Mouse (Mus musculus): ENCODE measurements around the gene Il12a. TPM values are rescaled to one million over a fixed set of nuclear protein-coding genes. Genes with fewer than 3 reads are reported as not detected.
"Not testable (repeated sequence)": the region's sequence is repeated elsewhere in the genome, so short reads cannot be mapped to it uniquely, and the experiment has no call there.

Gene Il12a
- polyA plus RNA-seq, 2 experiments: 0.19 TPM; not detected in 1

DNA sequence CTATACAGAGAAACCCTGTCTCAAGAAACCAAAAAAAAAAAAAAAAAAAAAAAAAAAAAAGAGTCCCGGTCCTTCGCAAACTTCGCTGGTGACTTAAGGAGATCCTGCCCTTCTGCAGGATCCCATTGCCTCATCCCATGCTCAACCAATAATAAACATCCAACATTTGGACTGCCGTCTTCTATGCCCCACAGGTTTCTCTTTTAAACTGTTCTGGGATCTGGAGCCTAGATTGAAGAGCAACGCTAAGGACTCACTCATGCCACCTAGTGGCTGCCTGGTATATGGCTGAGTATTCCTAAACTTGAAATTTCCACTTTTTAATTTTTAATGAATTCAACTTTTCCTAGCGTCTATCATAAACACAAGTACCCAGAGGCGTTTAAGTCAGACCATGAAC, 23.1 kb downstream of the Il12a start:
- no peaks in the 10 kb centered on the region for H3K4me1 ChIP-seq (ENCODE audit: control insufficient read depth, insufficient read depth, low read length)
- ATAC-seq (ENCODE audit: low FRiP score, low read depth) (no peak), DNase-seq (ENCODE audit: low spot score) (peak; percentile 84)
- H3K27me3 ChIP-seq (ENCODE audit: control insufficient read depth, insufficient read depth, low read length): no peaks in the 10 kb centered on the region
- no peak for TF ChIP-seq POLR2A (IDR thresholded peaks at IDR 0.05; ENCODE audit: borderline replicate concordance, extremely low read depth, insufficient read depth, insufficient read length)
- no peaks in the 10 kb centered on the region for H3K9me3 ChIP-seq (ENCODE audit: control insufficient read depth, low read length)
- no peak overlapping the region; the same call in 1 of the 2 replicates for H3K4me2 ChIP-seq (replicated peaks; ENCODE audit: low read depth, low read length, severe bottlenecking)
- no peak overlapping the region for H3K27ac ChIP-seq (replicated peaks; ENCODE audit: low read depth, low read length)
- 4% methylated on average over 7 of the region's 7 CpGs for WGBS
- no peak overlapping the region for H3K4me3 ChIP-seq (replicated peaks; ENCODE audit: low read length)
- no peaks in the 10 kb centered on the region for H3K36me3 ChIP-seq (ENCODE audit: control insufficient read depth, insufficient read depth, low read length)
- H3K9ac ChIP-seq (ENCODE audit: low read depth, low read length, severe bottlenecking): no peak overlapping the region

DNA sequence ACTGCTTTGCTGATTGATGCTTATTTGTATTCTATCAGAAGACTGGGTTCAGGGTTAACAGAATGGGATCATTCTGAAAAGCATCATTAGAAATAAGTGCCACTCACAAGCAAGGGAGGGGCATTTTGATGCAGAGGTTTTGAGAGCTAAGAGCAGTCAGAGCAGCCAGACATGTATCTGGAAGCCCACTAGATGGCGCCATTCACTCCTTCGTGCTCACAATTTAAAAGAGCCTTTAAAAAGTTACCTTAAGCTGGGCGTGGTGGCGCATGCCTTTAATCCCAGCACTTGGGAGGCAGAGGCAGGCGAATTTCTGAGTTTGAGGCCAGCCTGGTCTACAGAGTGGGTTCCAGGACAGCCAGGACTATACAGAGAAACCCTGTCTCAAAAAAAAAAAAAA, 26.9 kb downstream of the Il12a start:
- peak; percentile 61 for DNase-seq (ENCODE audit: low spot score)
- not testable (repeated sequence) for H3K9ac ChIP-seq (ENCODE audit: low read depth, low read length, severe bottlenecking); H3K36me3 ChIP-seq (ENCODE audit: control insufficient read depth, insufficient read depth, low read length); H3K4me3 ChIP-seq (replicated peaks; ENCODE audit: low read length); H3K27ac ChIP-seq (replicated peaks; ENCODE audit: low read depth, low read length); H3K27me3 ChIP-seq (ENCODE audit: control insufficient read depth, insufficient read depth, low read length); H3K4me1 ChIP-seq (ENCODE audit: control insufficient read depth, insufficient read depth, low read length); H3K9me3 ChIP-seq (ENCODE audit: control insufficient read depth, low read length); ATAC-seq (ENCODE audit: low FRiP score, low read depth); H3K4me2 ChIP-seq (replicated peaks; ENCODE audit: low read depth, low read length, severe bottlenecking)
- WGBS: 39% methylated on average over 5 of the region's 5 CpGs

DNA sequence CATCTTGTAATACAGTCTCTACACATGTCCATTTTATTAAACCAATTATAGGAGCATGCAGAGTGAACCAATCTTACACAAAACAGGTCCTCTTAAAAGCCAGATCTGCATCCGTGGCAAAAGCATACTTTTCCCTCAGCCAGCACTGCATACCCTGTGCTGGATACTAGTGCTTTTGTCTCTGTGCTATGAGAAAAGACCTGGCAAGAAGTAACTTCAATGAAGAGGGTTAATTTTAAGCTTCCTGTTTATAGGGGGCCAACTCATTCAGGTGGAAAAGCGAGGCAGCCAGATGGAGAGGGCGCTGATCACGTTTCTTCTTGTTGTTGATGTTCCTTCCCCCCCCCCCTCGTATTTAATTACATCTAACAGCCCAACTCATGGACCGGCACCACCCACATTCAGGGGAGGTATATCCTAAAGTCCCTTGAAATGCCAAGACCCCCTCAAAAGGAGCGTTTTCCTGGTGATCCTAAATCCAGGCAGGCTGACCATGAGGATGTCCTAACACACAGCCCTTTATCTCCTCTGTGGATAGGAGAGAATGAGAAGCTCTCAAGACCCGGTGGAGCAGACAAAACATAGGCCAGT, 28.9 kb downstream of the Il12a start:
- no peak for TF ChIP-seq POLR2A (IDR thresholded peaks at IDR 0.05; ENCODE audit: borderline replicate concordance, extremely low read depth, insufficient read depth, insufficient read length)
- Histone ChIP-seq H3K36me3 (ENCODE audit: control insufficient read depth, insufficient read depth, low read length) (no peaks in the 10 kb centered on the region), H3K9ac (ENCODE audit: low read depth, low read length, severe bottlenecking) (no peak overlapping the region), H3K27me3 (ENCODE audit: control insufficient read depth, insufficient read depth, low read length) (no peaks in the 10 kb centered on the region), H3K4me2 (replicated peaks; ENCODE audit: low read depth, low read length, severe bottlenecking) (no peak overlapping the region), H3K4me3 (replicated peaks; ENCODE audit: low read length) (no peak overlapping the region), H3K27ac (replicated peaks; ENCODE audit: low read depth, low read length) (no peak overlapping the region), H3K4me1 (ENCODE audit: control insufficient read depth, insufficient read depth, low read length) (no peaks in the 10 kb centered on the region), H3K9me3 (ENCODE audit: control insufficient read depth, low read length) (no peaks in the 10 kb centered on the region)
- DNase-seq (ENCODE audit: low spot score): no peak
- WGBS: 48% methylated on average over 8 of the region's 8 CpGs
- no peak for ATAC-seq (ENCODE audit: low FRiP score, low read depth)

DNA sequence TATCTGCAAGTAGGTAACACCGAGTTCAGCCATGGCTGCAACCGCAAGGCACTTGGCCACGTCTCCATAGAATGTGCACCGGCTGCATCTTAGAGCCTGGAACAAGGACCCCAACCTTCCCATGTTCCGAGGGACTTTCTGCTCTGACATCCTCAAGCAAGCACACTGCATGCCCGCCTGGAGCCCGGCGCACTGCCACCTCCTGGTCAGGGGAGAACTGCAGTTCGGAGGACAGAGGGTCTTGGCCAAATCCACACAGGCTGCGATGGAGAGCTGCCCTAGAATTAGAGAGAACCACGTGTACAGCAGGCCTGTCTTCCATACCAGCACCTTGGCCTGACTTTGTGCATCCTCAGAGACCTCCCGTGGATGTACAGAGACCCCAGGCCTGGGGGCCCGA, 29.8 kb downstream of the Il12a start:
- TF ChIP-seq POLR2A (IDR thresholded peaks at IDR 0.05; ENCODE audit: borderline replicate concordance, extremely low read depth, insufficient read depth, insufficient read length): no peak
- Histone ChIP-seq H3K4me3 (replicated peaks; ENCODE audit: low read length) (no peak overlapping the region), H3K4me1 (ENCODE audit: control insufficient read depth, insufficient read depth, low read length) (no peaks in the 10 kb centered on the region), H3K27ac (replicated peaks; ENCODE audit: low read depth, low read length) (no peak overlapping the region), H3K9ac (ENCODE audit: low read depth, low read length, severe bottlenecking) (no peak overlapping the region), H3K27me3 (ENCODE audit: control insufficient read depth, insufficient read depth, low read length) (no peaks in the 10 kb centered on the region), H3K4me2 (replicated peaks; ENCODE audit: low read depth, low read length, severe bottlenecking) (no peak overlapping the region), H3K9me3 (ENCODE audit: control insufficient read depth, low read length) (no peaks in the 10 kb centered on the region), H3K36me3 (ENCODE audit: control insufficient read depth, insufficient read depth, low read length) (no peaks in the 10 kb centered on the region)
- ATAC-seq (ENCODE audit: low FRiP score, low read depth) (peak; percentile 30; the same call in 1 of the 2 replicates), DNase-seq (ENCODE audit: low spot score) (no peak)
- 37% methylated on average over 13 of the region's 13 CpGs for WGBS

DNA sequence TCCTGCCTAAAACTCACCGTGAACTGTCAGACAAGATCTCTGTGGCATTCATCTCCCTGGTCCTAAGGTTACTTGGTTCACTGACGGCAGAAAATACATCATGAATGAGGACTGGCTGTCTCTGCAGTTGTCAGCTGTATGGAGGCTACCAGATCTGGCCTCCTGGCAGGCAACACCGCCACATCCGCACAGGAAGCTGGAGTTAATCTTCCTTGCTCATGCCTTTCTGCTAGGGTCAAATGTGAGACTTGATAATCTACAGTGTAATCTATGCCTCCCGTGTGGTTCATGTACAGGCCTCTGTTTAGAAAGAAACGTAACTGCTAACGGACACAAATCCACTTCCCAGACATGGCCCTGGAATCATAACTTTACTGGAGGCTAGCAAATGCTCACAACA, 51.5 kb downstream of the Il12a start:
- TF ChIP-seq POLR2A (IDR thresholded peaks at IDR 0.05; ENCODE audit: borderline replicate concordance, extremely low read depth, insufficient read depth, insufficient read length): no peak
- 67% methylated on average over 7 of the region's 7 CpGs for WGBS

More for the DNA sequence above, 51.5 kb downstream of the Il12a start:
- no peak overlapping the region for H3K4me2 ChIP-seq (replicated peaks; ENCODE audit: low read depth, low read length, severe bottlenecking)
- no peaks in the 10 kb centered on the region for H3K27me3 ChIP-seq (ENCODE audit: control insufficient read depth, insufficient read depth, low read length)
- H3K9ac ChIP-seq (ENCODE audit: low read depth, low read length, severe bottlenecking): no peak overlapping the region
- DNase-seq (ENCODE audit: low spot score) (no peak), ATAC-seq (ENCODE audit: low FRiP score, low read depth) (no peak)
- no peaks in the 10 kb centered on the region for H3K36me3 ChIP-seq (ENCODE audit: control insufficient read depth, insufficient read depth, low read length)
- H3K9me3 ChIP-seq (ENCODE audit: control insufficient read depth, low read length): no peaks in the 10 kb centered on the region
- no peak overlapping the region for H3K27ac ChIP-seq (replicated peaks; ENCODE audit: low read depth, low read length)
- H3K4me1 ChIP-seq (ENCODE audit: control insufficient read depth, insufficient read depth, low read length): no peaks in the 10 kb centered on the region
- H3K4me3 ChIP-seq (replicated peaks; ENCODE audit: low read length): no peak overlapping the region

Data from limb, embryonic 14.5 days (tissue).